Mouse (Mus musculus): ENCODE data around the gene Zc2hc1c. TPM values are rescaled to one million over a fixed set of nuclear protein-coding genes. Genes with fewer than 3 reads are reported as not detected.
"Not testable (repeated sequence)": the region's sequence is repeated elsewhere in the genome, so short reads cannot be mapped to it uniquely, and the experiment has no call there.

Zc2hc1c gene
- total RNA-seq, 2 experiments from 2014 or later = 0.52 to 0.58 TPM

GRCm38 (mm10) chr12:85281756-85282155 lies 6.6 kb upstream of the Zc2hc1c start:
- intact Hi-C loops (cut with DNase I); DNase-seq: not testable (repeated sequence)

GRCm38 (mm10) chr12:85284331-85284730 lies 4.1 kb upstream of the Zc2hc1c start:
- intact Hi-C loops (cut with DNase I) = no loop called here
- DNase-seq = no peak

- no peak for DNase-seq
- intact Hi-C loops (cut with DNase I) = loop anchor here (5.0 kb wide), 1 partner anchor 143 kb away; no protein-coding TSS in a partner anchor
Observed at GRCm38 (mm10) chr12:85284996-85285395, 3.4 kb upstream of the Zc2hc1c start.

GRCm38 (mm10) chr12:85286941-85287340 lies 1.4 kb upstream of the Zc2hc1c start:
- peak; percentile 38 for DNase-seq
- intact Hi-C loops (cut with DNase I) = loop anchor here (5.0 kb wide), 1 partner anchor 145 kb away; no protein-coding TSS in a partner anchor

GRCm38 (mm10) chr12:85287809-85288485 lies 444 bp upstream of the Zc2hc1c start, which contains the start of gene Acyp1:
Gene Acyp1, minus strand, starts transcription at chr12:85288438.
- intact Hi-C loops (cut with DNase I) = loop anchor here (5.0 kb wide), 1 partner anchor 146 kb away; no protein-coding TSS in a partner anchor
- DNase-seq = no peak

- DNase-seq = no peak
- intact Hi-C loops (cut with DNase I) = loop anchor here (5.0 kb wide), 1 partner anchor 147 kb away; no protein-coding TSS in a partner anchor
Observed at GRCm38 (mm10) chr12:85289157-85290000, 988 bp downstream of the Zc2hc1c start.

- intact Hi-C loops (cut with DNase I) = no loop called here
- DNase-seq = no peak
Observed at GRCm38 (mm10) chr12:85290633-85291032, 2.2 kb downstream of the Zc2hc1c start.

GRCm38 (mm10) chr12:85291541-85291940 lies 3.1 kb downstream of the Zc2hc1c start:
- no peak for DNase-seq
- intact Hi-C loops (cut with DNase I) = no loop called here

- DNase-seq = no peak
- intact Hi-C loops (cut with DNase I) = no loop called here
Observed at GRCm38 (mm10) chr12:85292288-85292687, 3.9 kb downstream of the Zc2hc1c start.

- no peak for DNase-seq
- intact Hi-C loops (cut with DNase I) = no loop called here
Observed at GRCm38 (mm10) chr12:85292906-85293305, 4.5 kb downstream of the Zc2hc1c start.

- intact Hi-C loops (cut with DNase I) = no loop called here
- DNase-seq = no peak
Observed at GRCm38 (mm10) chr12:85295506-85295905, 7.1 kb downstream of the Zc2hc1c start.

- no peak for DNase-seq
- intact Hi-C loops (cut with DNase I) = no loop called here
Observed at GRCm38 (mm10) chr12:85296915-85297314, 8.5 kb downstream of the Zc2hc1c start.

- intact Hi-C loops (cut with DNase I) = no loop called here
- DNase-seq = no peak
Observed at GRCm38 (mm10) chr12:85297345-85297997, 9.1 kb downstream of the Zc2hc1c start.

- intact Hi-C loops (cut with DNase I) = no loop called here
- DNase-seq = no peak
Observed at GRCm38 (mm10) chr12:85298127-85298834, 9.9 kb downstream of the Zc2hc1c start.

GRCm38 (mm10) chr12:85298835-85299180 lies 10.4 kb downstream of the Zc2hc1c start:
- no peak for DNase-seq
- intact Hi-C loops (cut with DNase I) = no loop called here

- intact Hi-C loops (cut with DNase I) = no loop called here
Observed at GRCm38 (mm10) chr12:85303256-85303655, 14.9 kb downstream of the Zc2hc1c start.

GRCm38 (mm10) chr12:85304725-85305124 lies 16.3 kb downstream of the Zc2hc1c start:
- DNase-seq = no peak
- intact Hi-C loops (cut with DNase I) = loop anchor here (1.0 kb wide), 1 partner anchor 161 kb away; no protein-coding TSS in a partner anchor

More at GRCm38 (mm10) chr12:85303256-85303655, 14.9 kb downstream of the Zc2hc1c start:
- no peak for DNase-seq

- peak; percentile 81 for DNase-seq
- intact Hi-C loops (cut with DNase I) = loop anchor here (1.0 kb wide), 1 partner anchor 162 kb away; no protein-coding TSS in a partner anchor
Observed at GRCm38 (mm10) chr12:85305247-85305892, 17.0 kb downstream of the Zc2hc1c start.

GRCm38 (mm10) chr12:85308651-85309050 lies 20.3 kb downstream of the Zc2hc1c start:
- DNase-seq = no peak
- intact Hi-C loops (cut with DNase I) = no loop called here

GRCm38 (mm10) chr12:85330153-85330552 lies 41.8 kb downstream of the Zc2hc1c start:
- no peak for DNase-seq
- intact Hi-C loops (cut with DNase I) = no loop called here
